Mouse (Mus musculus) urinary bladder, postnatal 25 days (tissue): ENCODE measurements around the gene Prn.

Experiments
- DNase-seq: peaks from one replicate; pipeline ENCODE4 v3.0.0; 2022; ENCODE audit warnings: low spot score

The Prn gene

GRCm38 (mm10) chr2:131906846-131907245 lies 2.9 kb upstream of the Prn start:
- no peak for DNase-seq

- DNase-seq = no peak
Measured at GRCm38 (mm10) chr2:131907311-131907710, 2.4 kb upstream of the Prn start.

GRCm38 (mm10) chr2:131908351-131908861 lies 1.4 kb upstream of the Prn start:
- no peak for DNase-seq

GRCm38 (mm10) chr2:131908906-131909305 lies 851 bp upstream of the Prn start:
- no peak for DNase-seq

DNA sequence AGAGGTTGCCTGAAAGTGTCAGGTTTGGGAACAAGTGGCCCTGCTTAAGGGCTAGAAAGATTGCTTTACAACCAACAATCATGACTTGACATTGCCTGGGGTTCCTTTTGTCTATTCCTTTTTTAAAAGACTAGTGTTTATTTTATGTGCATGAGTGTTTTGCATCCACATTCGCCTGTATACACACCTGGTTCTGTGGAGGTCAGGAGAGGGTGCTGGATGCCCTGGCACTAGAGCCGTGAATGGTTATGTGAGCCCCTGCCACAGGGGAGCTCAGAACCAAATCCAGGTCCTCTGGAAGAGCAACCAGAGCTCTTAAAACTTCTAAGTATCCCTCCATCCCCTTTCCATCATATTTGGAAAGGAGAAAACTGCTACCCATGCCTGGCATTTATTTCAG lies 1.1 kb downstream of the Prn start:
- DNase-seq = no peak

GRCm38 (mm10) chr2:131911341-131911740 lies 1.6 kb downstream of the Prn start:
- no peak for DNase-seq

GRCm38 (mm10) chr2:131912526-131913258 lies 2.9 kb downstream of the Prn start:
- no peak for DNase-seq

DNA sequence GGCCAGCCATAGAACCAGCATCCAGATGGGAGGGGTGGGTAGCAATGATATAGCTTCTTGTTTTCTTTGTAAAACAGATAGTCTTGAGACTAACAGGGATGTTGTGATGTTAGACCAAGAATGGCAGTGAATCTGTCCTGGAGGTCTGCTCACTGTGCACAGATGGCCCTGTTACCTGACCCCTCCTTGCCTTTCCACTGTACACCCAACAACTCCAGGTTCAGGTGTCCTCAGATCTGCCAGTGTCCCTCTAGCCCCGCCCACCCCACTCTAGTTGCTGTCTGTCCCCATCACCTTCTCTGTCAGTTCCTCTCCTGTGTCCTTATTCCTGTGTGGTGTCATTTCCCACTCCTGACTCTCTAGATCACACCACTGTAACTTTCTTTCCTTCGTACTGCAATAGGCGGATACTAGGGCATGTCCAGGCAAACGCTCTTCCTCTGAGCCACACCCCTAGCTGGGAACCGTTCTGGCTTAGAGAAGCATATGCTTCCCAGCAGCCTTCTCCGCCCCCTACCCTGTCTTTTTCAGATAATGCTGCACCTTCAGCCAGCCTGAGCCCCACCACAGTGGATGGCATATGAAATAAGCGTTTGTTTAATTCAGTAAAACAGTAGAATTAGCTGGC lies 22.6 kb downstream of the Prn start:
- DNase-seq = no peak

- DNase-seq = no peak
Measured at GRCm38 (mm10) chr2:131933013-131933412, 23.3 kb downstream of the Prn start.

- no peak for DNase-seq
Measured at GRCm38 (mm10) chr2:131933598-131933997, 23.8 kb downstream of the Prn start.

DNA sequence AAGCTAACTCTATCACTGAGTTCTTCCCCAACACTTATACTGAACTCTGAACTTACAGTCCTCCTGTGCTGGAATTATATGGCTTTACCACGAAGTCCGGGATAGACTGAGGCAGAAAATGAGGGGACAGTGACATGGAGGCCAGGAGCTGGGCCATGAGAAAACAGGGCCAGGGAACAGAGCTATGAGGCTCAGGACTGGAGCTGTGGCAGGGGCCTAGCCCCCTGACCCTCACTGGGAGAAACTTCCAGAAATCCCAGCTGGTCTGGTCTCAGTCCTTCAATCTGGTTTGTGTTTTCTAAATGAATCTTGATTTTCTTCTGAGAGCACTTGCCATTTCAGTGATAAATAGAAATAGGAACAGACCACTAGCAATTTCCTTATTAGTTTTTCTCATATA lies 24.5 kb downstream of the Prn start:
- no peak for DNase-seq

- no peak for DNase-seq
Measured at GRCm38 (mm10) chr2:131935390-131936105, 25.8 kb downstream of the Prn start.

DNA sequence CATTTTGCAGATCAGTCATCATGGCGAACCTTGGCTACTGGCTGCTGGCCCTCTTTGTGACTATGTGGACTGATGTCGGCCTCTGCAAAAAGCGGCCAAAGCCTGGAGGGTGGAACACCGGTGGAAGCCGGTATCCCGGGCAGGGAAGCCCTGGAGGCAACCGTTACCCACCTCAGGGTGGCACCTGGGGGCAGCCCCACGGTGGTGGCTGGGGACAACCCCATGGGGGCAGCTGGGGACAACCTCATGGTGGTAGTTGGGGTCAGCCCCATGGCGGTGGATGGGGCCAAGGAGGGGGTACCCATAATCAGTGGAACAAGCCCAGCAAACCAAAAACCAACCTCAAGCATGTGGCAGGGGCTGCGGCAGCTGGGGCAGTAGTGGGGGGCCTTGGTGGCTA lies 26.7 kb downstream of the Prn start:
- DNase-seq = no peak

DNA sequence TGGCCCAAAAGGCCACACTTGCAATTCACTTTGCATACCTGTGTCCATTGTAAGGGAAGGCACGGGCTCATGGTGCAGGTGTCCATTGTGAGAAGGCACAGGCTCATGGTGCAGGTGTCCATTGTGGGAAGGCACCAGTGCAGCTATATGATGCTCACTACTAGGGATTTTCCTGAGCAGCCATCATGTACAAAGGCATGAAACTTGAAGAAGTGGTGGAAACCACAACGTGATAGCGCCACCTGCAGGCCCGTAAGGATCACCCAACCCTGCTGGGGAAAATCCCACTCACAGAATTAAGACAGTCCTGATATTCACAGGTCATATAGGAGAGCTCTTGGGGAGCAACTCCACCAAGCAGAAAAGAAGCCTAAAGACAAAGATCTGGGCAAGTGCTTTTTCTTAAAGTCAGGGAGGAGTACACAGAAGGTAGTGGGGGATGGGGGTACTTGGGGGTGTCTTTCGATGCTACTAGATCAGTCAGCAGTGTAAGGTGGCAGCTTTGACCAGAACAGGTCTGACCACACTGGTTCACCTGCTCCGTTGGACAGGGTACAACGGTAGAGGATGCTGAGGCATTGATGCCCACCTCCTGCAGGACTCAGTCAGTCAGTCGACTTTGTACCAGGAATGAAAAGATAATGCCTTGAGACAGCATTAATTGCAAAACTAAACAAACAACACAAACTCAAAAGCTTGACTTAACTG lies 29.8 kb downstream of the Prn start:
- peak; percentile 39 for DNase-seq

GRCm38 (mm10) chr2:131940506-131940905 lies 30.7 kb downstream of the Prn start:
- DNase-seq = no peak

- DNase-seq = no peak
Measured at GRCm38 (mm10) chr2:131941501-131941900, 31.7 kb downstream of the Prn start.

DNA sequence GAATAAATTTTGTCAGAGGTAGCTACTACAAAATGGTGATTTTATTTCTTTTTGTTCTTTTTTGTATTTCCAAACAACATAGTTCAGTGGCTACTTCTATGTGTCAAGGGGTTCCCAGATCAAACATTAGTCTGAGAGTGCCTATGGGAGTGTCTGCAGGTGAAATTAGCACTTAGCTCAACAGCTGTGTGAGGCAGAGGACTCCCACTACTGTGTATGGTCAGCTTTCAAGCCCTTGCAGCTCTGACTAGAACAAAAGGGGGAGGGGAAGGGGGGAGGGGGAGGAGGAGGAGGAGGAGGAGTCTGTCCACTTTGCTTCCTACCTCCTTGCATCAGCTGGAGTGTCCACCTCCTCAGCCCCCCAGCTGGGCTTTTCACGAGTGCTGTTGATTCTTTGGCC lies 34.6 kb downstream of the Prn start:
- DNase-seq = peak; percentile 1

DNA sequence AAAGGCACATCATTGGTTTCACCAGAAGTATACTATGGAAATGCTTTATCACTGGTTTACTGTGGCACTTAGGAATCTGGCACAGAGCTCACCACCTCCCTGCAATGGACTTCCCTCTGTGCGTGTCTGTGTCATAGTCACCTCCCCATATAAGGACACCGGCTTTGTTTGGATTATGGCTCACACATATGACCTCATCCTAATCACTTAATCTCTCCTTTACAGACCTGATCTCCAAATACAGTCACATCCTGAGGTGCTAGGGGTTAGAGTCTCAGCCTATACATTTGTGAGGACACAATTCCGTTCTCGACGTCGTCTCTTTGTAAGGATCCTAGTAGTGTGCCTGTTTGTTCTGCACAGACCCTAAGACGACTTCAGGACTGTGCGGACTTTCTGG lies 35.5 kb downstream of the Prn start:
- peak; percentile 2 for DNase-seq

DNA sequence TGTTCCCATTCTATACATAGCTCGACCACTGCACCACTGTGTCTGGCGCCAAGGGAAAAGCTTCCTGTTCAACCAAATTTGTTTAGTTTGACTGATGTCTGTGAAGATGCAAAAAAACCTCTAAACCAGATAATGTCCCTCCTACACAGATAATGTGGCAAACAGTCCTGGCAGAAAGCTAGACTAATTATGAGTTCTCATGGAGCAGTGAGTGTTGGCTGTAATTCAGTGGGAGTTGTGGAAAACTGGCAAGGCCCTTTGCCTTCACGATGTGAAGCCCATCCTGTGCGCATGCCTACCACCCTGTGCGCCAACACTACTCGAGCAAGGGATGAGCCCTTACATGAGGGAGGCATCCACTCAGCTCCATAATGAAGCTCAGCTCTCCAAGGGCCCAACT lies 36.0 kb downstream of the Prn start:
- peak; percentile 1 for DNase-seq

- DNase-seq = peak; percentile 1
Measured at GRCm38 (mm10) chr2:131946351-131946750, 36.6 kb downstream of the Prn start.

DNA sequence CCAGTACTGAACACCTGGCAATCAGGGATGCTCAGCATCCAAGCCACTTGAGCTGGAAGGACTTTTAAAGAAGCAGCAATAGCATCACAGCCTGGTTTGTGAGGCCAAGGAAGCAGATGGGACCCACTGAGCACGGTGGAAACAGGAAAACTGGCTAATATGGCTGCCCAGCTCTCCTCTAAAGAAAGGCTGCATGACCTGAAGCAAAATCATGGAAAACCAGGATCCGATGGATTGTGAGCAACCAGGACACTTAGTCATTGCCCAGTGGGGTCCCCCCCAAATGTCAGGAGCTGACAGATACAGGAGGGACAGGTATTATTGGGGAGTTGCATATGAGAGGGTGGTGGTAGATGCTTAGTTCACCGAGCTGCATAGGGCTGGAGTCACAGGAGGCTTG lies 38.4 kb downstream of the Prn start:
- DNase-seq = peak; percentile 0

- DNase-seq = peak; percentile 1
Measured at GRCm38 (mm10) chr2:131948916-131949639, 39.3 kb downstream of the Prn start.
